Mouse (Mus musculus) ES-E14 (cell line): ENCODE results near the gene Snapc5. TPM values are rescaled to one million over a fixed set of nuclear protein-coding genes. Genes with fewer than 3 reads are reported as not detected.

ENCODE experiments used
- DNase-seq: peaks from one replicate; pipeline ENCODE4 v3.0.0-alpha.2; 2013; ENCODE audit warnings: low read depth, low spot score
- H3K27ac ChIP-seq: 2 replicates; pipeline ENCODE4 v1.5.1; 2012; ENCODE audit warnings: low read depth, mild to moderate bottlenecking, low read length, moderate library complexity, mixed read lengths; ENCODE audit not compliant: poor library complexity, insufficient read depth, severe bottlenecking
- H3K36me3 ChIP-seq: 2 replicates; pipeline ENCODE4 v1.6.1; 2012; ENCODE audit warnings: mild to moderate bottlenecking, low read length, moderate library complexity, mixed read lengths; ENCODE audit not compliant: control insufficient read depth, poor library complexity, insufficient read depth, severe bottlenecking
- H3K4me1 ChIP-seq, 2 experiments: fragments of 150-350 bp in 1 of 2; sonication (generic) in 1 of 2; 2 replicates each; pipeline ENCODE4 v1.6.1; 2012; ENCODE audit warnings: low read length in 2 of 2, mild to moderate bottlenecking in 1 of 2, mixed read lengths in 1 of 2; ENCODE audit not compliant: control insufficient read depth in 2 of 2, insufficient read depth in 2 of 2, poor library complexity in 1 of 2
- H3K4me3 ChIP-seq, 2 experiments: fragments of 150-350 bp in 1 of 2; sonication (generic) in 1 of 2; 2 replicates each; pipeline ENCODE4 v1.5.1; 2012; ENCODE audit warnings: low read length in 2 of 2, low read depth in 1 of 2, mild to moderate bottlenecking in 1 of 2, mixed read lengths in 1 of 2; ENCODE audit not compliant: insufficient read depth in 1 of 2, poor library complexity in 1 of 2, severe bottlenecking in 1 of 2
- H3K9ac ChIP-seq: 2 replicates; pipeline ENCODE4 v1.6.1; 2012; ENCODE audit warnings: low read depth, mild to moderate bottlenecking, low read length, mixed read lengths; ENCODE audit not compliant: poor library complexity, insufficient read depth, severe bottlenecking
- H3K9me3 ChIP-seq: fragments of 150-350 bp; sonication (generic); 2 replicates; pipeline ENCODE4 v1.6.1; 2012; ENCODE audit warnings: low read depth, mild to moderate bottlenecking, low read length; ENCODE audit not compliant: control insufficient read depth, insufficient read depth
- CHD2 ChIP-seq: IDR thresholded peaks from 2 replicates; pipeline ENCODE4 v1.6.1; 2014; ENCODE audit warnings: mild to moderate bottlenecking, low read depth, low read length, inconsistent platforms
- HCFC1 ChIP-seq: IDR thresholded peaks from 2 replicates; pipeline ENCODE4 v1.6.1; 2012; ENCODE audit warnings: low read length, inconsistent platforms, borderline replicate concordance; ENCODE audit not compliant: insufficient read depth
- MAFK ChIP-seq: IDR thresholded peaks from 2 replicates; pipeline ENCODE4 v1.6.1; 2014; ENCODE audit warnings: mild to moderate bottlenecking, low read depth, low read length, inconsistent platforms; ENCODE audit not compliant: insufficient read depth
- ZC3H11A ChIP-seq: IDR thresholded peaks from 2 replicates; pipeline ENCODE4 v1.6.1; 2012; ENCODE audit warnings: low read depth, mild to moderate bottlenecking, inconsistent platforms, low read length, borderline replicate concordance
- ZNF384 ChIP-seq: IDR thresholded peaks from 2 replicates; pipeline ENCODE4 v1.6.1; 2012; ENCODE audit warnings: low read depth, low read length, inconsistent platforms
- in situ Hi-C, 2 experiments: fragments of 600-800 bp; cut with MboI; formaldehyde crosslinking; loops; one replicate each; pipeline ENCODE4 v1.15.1; 2025; ENCODE audit warnings: low sequenced_read_pairs in 2 of 2, inconsistent platforms in 1 of 2; ENCODE audit not compliant: unreplicated experiment in 2 of 2
- total RNA-seq: library from RNA; depleted of rRNA; stranded (reverse); fragments of 300-350 nt; gene quantifications from 2 replicates; pipeline ENCODE4 v1.2.3, GENCODE M21; 2012

Snapc5 gene
- total RNA-seq, 1 experiment, result 17.1 TPM

- no peak for DNase-seq
- Histone ChIP-seq H3K27ac (no peak overlapping the region; the same call in 1 of the 2 replicates), H3K4me3 (no peak overlapping the region), H3K9me3 (no peaks in the 10 kb centered on the region), H3K36me3 (no peaks in the 10 kb centered on the region; the same call in 1 of the 2 replicates), H3K9ac (no peak overlapping the region), H3K4me1 (peaks cover 15 to 29% of the 10 kb centered on the region in 2 experiments)
- in situ Hi-C loops, result no loop called here
- no peak for TF ChIP-seq HCFC1
Measured at GRCm38 (mm10) chr9:64202331-64202730, 23.3 kb downstream of the Snapc5 start.

- H3K36me3 ChIP-seq, result no peaks in the 10 kb centered on the region; the same call in 1 of the 2 replicates
- peaks cover 12 to 24% of the 10 kb centered on the region in 2 experiments for H3K4me1 ChIP-seq
- H3K9me3 ChIP-seq, result no peaks in the 10 kb centered on the region
- H3K27ac ChIP-seq, result no peak overlapping the region
- H3K4me3 ChIP-seq, result no peak overlapping the region
- DNase-seq, result no peak
- in situ Hi-C loops, result no loop called here
- no peak for TF ChIP-seq ZC3H11A
- TF ChIP-seq ZNF384, result no peak
- no peak overlapping the region for H3K9ac ChIP-seq
Measured at GRCm38 (mm10) chr9:64202866-64203265, 23.8 kb downstream of the Snapc5 start.

- TF ChIP-seq ZNF384 (no peak), HCFC1 (no peak), MAFK (no peak), ZC3H11A (no peak)
- Histone ChIP-seq H3K4me3 (no peak overlapping the region), H3K4me1 (no peaks in the 10 kb centered on the region), H3K27ac (no peak overlapping the region), H3K9me3 (no peaks in the 10 kb centered on the region), H3K36me3 (peaks cover 16% of the 10 kb centered on the region; the same call in 1 of the 2 replicates), H3K9ac (no peak overlapping the region)
- in situ Hi-C loops, result no loop called here
- no peak for DNase-seq
Measured at GRCm38 (mm10) chr9:64207509-64208084, 28.5 kb downstream of the Snapc5 start.

GRCm38 (mm10) chr9:64214452-64214851 lies 35.4 kb downstream of the Snapc5 start:
- no peak overlapping the region for H3K4me3 ChIP-seq
- H3K27ac ChIP-seq, result no peak overlapping the region
- DNase-seq, result no peak
- no peak overlapping the region for H3K9ac ChIP-seq
- in situ Hi-C loops, result no loop called here
- TF ChIP-seq MAFK, result no peak
- TF ChIP-seq ZNF384, result no peak
- no peak for TF ChIP-seq ZC3H11A
- no peak for TF ChIP-seq CHD2
- no peak for TF ChIP-seq HCFC1
- peaks cover 0 to 9% of the 10 kb centered on the region in 2 experiments; a peak in 2 of 4 replicates for H3K4me1 ChIP-seq
- H3K36me3 ChIP-seq, result peaks cover 14% of the 10 kb centered on the region; the same call in 1 of the 2 replicates
- no peaks in the 10 kb centered on the region for H3K9me3 ChIP-seq

- Histone ChIP-seq H3K9me3 (no peaks in the 10 kb centered on the region), H3K36me3 (peaks cover 7% of the 10 kb centered on the region; the same call in 1 of the 2 replicates), H3K4me1 (peaks cover 7 to 11% of the 10 kb centered on the region in 2 experiments), H3K9ac (no peak overlapping the region), H3K27ac (no peak overlapping the region), H3K4me3 (no peak overlapping the region)
- DNase-seq, result no peak
- in situ Hi-C loops, result no loop called here
- TF ChIP-seq HCFC1, result no peak
- TF ChIP-seq ZC3H11A, result no peak
- TF ChIP-seq ZNF384, result no peak
Measured at GRCm38 (mm10) chr9:64216090-64216489, 37.0 kb downstream of the Snapc5 start.
